Mouse (Mus musculus): ENCODE data around the gene Spsb4. TPM values are rescaled to one million over a fixed set of nuclear protein-coding genes. Genes with fewer than 3 reads are reported as not detected.

Gene Spsb4
- total and polyA plus RNA-seq, 2 experiments: 1.5 to 3.5 TPM

DNA sequence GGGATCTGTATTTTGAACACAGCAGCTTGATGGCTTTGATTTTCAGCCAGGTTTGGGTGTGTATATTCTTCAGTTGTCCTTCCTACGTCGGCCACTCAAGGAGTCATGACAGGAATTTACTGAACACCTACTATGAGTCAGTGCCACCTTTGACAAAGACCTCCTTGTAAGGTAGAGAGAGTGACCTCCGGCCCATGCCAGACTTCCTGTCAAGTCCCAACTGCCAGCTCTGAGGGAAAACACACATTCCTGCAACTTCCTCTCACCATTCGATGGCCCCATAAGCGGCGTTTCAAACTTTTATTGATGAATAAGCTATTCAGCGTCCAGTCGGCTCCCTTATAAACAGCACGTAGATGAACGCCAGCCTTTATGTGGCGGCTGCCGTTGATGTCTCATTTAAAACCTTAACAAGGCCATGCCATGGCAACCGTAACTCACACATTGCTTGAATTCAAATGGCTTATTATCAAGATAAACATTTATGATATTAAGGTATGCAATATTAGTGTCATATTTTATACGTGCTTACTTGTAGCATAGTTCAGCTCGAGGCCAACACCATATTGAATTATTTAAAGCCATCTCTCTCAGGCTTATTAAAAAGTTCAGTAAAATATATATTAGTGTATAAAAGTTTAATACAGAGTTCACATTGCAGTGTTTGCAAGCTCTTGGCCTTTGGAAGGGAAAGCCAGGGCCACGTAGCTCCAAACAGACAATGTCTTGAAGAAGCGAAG, 94.9 kb downstream of the Spsb4 start:
- no peak overlapping the region for H3K9ac ChIP-seq (ENCODE audit: low read depth, low read length)
- no peaks in the 10 kb centered on the region for H3K4me1 ChIP-seq (ENCODE audit: control insufficient read depth, insufficient read depth, low read length)
- no peak overlapping the region for H3K27ac ChIP-seq (replicated peaks; ENCODE audit: insufficient read depth, low read depth, low read length)
- no peak for TF ChIP-seq POLR2A (IDR thresholded peaks at IDR 0.05; ENCODE audit: extremely low read depth, insufficient read depth, low read length)
- TF ChIP-seq CTCF (IDR thresholded peaks at IDR 0.05; ENCODE audit: low read depth, low read length): no peak
- H3K36me3 ChIP-seq (ENCODE audit: control insufficient read depth, insufficient read depth, low read length): no peaks in the 10 kb centered on the region
- H3K4me3 ChIP-seq (ENCODE audit: insufficient read depth, low read depth, low read length): no peak overlapping the region
- H3K79me2 ChIP-seq (ENCODE audit: control insufficient read depth, insufficient read depth, low read length): no peaks in the 10 kb centered on the region
- DNase-seq (ENCODE audit: extremely low read depth, low read depth, low spot score): no peak
- 90% methylated on average over 17 of the region's 17 CpGs for WGBS
- H3K27me3 ChIP-seq (ENCODE audit: control insufficient read depth, insufficient read depth, low read length): peaks cover 3% of the 10 kb centered on the region; the same call in 1 of the 2 replicates

DNA sequence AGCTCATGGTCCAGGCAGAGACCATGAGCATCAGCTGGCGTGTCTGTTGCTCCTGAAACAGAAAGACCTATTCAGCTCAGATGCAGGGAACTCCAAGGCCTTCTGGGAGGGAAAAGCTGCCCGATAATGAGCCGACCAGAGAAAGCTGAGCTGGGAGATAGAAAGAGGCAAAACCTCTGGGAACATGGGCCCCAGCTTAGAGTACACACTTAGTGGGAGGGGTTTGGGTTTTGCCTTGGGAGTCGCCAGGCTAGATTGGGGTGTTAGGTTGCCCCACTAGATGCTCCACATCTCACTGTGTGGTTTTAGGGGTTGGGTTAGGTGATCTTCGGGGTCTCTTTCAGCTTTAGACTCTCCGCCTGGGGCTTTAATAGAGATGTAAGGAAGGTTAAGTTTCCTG, 95.5 kb downstream of the Spsb4 start:
- H3K9ac ChIP-seq (ENCODE audit: low read depth, low read length): no peak overlapping the region
- H3K4me3 ChIP-seq (ENCODE audit: insufficient read depth, low read depth, low read length): no peak overlapping the region
- 88% methylated on average over 6 of the region's 6 CpGs for WGBS
- no peaks in the 10 kb centered on the region for H3K79me2 ChIP-seq (ENCODE audit: control insufficient read depth, insufficient read depth, low read length)
- H3K27ac ChIP-seq (replicated peaks; ENCODE audit: insufficient read depth, low read depth, low read length): no peak overlapping the region
- peaks cover 3% of the 10 kb centered on the region; the same call in 1 of the 2 replicates for H3K27me3 ChIP-seq (ENCODE audit: control insufficient read depth, insufficient read depth, low read length)
- H3K36me3 ChIP-seq (ENCODE audit: control insufficient read depth, insufficient read depth, low read length): no peaks in the 10 kb centered on the region
- H3K4me1 ChIP-seq (ENCODE audit: control insufficient read depth, insufficient read depth, low read length): no peaks in the 10 kb centered on the region
- DNase-seq (ENCODE audit: extremely low read depth, low read depth, low spot score): no peak
- TF ChIP-seq CTCF (IDR thresholded peaks at IDR 0.05; ENCODE audit: low read depth, low read length) (no peak), POLR2A (IDR thresholded peaks at IDR 0.05; ENCODE audit: extremely low read depth, insufficient read depth, low read length) (no peak)

DNA sequence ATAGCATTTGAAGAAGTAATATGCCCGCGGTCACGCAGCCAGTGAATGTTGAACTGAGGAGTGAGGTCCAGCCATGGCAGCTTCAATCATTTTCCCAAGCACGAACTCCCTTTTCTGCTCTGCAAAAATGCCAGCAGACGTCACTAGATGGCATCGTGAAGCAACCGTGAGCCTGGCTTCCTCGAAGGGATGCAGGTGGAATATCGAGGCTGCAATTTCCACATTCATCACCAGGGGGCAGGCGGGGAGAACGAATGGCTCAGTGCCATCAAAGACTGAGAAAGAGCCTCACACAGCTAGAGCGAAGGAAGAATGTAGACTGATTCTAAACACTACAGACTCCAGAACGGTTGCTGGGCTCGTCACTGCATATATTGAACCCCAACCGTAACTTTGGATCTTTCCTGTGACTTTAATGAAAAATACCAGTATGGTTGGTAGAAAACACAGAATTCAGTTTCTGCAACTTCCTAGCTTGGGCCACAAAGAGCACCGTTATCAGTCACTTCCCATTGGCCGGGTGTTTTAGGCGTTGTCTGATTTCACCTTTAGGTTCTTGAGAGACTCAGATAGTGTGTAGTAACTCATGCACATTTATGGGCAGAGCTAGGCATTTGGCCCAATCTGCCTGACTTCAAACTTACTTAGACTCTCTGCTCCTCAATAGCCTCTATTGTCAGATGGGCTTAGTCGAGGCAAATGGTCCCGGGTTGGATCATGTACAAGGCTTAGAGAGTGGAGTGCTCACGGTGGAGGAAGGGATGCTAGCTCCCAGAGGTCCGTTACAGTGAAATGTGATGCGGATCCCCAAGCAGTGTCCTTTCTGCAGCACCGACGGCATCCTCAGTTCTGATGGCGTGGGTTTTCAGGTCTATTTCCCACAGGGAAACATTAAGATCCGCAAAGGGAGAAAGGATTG, 101.8 kb downstream of the Spsb4 start:
- Histone ChIP-seq H3K27ac (replicated peaks; ENCODE audit: insufficient read depth, low read depth, low read length) (no peak overlapping the region), H3K36me3 (ENCODE audit: control insufficient read depth, insufficient read depth, low read length) (no peaks in the 10 kb centered on the region), H3K4me3 (ENCODE audit: insufficient read depth, low read depth, low read length) (no peak overlapping the region), H3K27me3 (ENCODE audit: control insufficient read depth, insufficient read depth, low read length) (no peaks in the 10 kb centered on the region), H3K4me1 (ENCODE audit: control insufficient read depth, insufficient read depth, low read length) (no peaks in the 10 kb centered on the region), H3K79me2 (ENCODE audit: control insufficient read depth, insufficient read depth, low read length) (no peaks in the 10 kb centered on the region), H3K9ac (ENCODE audit: low read depth, low read length) (no peak overlapping the region)
- TF ChIP-seq CTCF (IDR thresholded peaks at IDR 0.05; ENCODE audit: low read depth, low read length) (peak; percentile 99), POLR2A (IDR thresholded peaks at IDR 0.05; ENCODE audit: extremely low read depth, insufficient read depth, low read length) (no peak)
- peak; percentile 77 for DNase-seq (ENCODE audit: extremely low read depth, low read depth, low spot score)
- WGBS: 38% methylated on average over 27 of the region's 27 CpGs

DNA sequence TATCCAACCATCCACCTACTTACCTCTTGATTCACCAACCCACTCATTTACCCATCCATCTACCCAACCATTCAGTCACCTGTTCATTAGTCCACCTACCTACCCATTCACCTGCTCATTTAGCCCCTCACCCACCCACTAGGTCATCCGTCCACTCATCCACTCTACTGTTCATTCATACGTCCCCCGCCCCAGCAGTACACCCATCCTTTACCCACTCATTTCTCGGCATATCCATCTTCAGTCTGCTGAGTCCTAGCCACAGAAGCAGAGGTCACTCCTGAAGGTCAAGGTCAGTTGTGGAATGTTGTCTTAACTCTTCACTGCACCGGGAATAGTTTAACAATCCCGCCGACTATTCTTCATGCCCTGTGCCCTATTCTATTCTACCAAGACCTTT, 102.6 kb downstream of the Spsb4 start:
- no peak for DNase-seq (ENCODE audit: extremely low read depth, low read depth, low spot score)
- Histone ChIP-seq H3K36me3 (ENCODE audit: control insufficient read depth, insufficient read depth, low read length) (no peaks in the 10 kb centered on the region), H3K4me3 (ENCODE audit: insufficient read depth, low read depth, low read length) (no peak overlapping the region), H3K9ac (ENCODE audit: low read depth, low read length) (no peak overlapping the region), H3K79me2 (ENCODE audit: control insufficient read depth, insufficient read depth, low read length) (no peaks in the 10 kb centered on the region), H3K27ac (replicated peaks; ENCODE audit: insufficient read depth, low read depth, low read length) (no peak overlapping the region), H3K27me3 (ENCODE audit: control insufficient read depth, insufficient read depth, low read length) (no peaks in the 10 kb centered on the region), H3K4me1 (ENCODE audit: control insufficient read depth, insufficient read depth, low read length) (no peaks in the 10 kb centered on the region)
- no peak for TF ChIP-seq POLR2A (IDR thresholded peaks at IDR 0.05; ENCODE audit: extremely low read depth, insufficient read depth, low read length)
- TF ChIP-seq CTCF (IDR thresholded peaks at IDR 0.05; ENCODE audit: low read depth, low read length): no peak
- WGBS: 34% methylated on average over 7 of the region's 7 CpGs

DNA sequence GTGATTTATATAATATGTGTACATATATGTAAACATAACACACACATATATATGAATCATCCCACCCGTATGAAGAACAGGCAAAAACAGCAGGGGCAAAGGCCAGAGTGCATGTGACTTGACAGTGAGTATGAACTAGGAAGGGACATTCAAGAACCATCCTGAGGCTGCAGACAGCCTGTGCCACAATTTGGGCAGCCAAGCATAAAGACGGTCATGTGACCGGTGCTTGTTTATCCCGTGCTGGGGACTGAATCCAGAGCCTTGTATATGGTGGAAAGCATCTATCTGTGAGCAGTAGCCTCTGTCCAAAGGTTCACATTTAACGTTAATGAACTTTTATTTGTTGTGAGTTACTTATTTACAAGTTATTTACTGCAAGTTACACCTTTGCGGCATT, 103.8 kb downstream of the Spsb4 start:
- H3K4me1 ChIP-seq (ENCODE audit: control insufficient read depth, insufficient read depth, low read length): no peaks in the 10 kb centered on the region
- TF ChIP-seq CTCF (IDR thresholded peaks at IDR 0.05; ENCODE audit: low read depth, low read length) (no peak), POLR2A (IDR thresholded peaks at IDR 0.05; ENCODE audit: extremely low read depth, insufficient read depth, low read length) (no peak)
- no peak overlapping the region for H3K9ac ChIP-seq (ENCODE audit: low read depth, low read length)
- 68% methylated on average over 6 of the region's 6 CpGs for WGBS
- no peak overlapping the region for H3K27ac ChIP-seq (replicated peaks; ENCODE audit: insufficient read depth, low read depth, low read length)
- no peaks in the 10 kb centered on the region for H3K79me2 ChIP-seq (ENCODE audit: control insufficient read depth, insufficient read depth, low read length)
- H3K36me3 ChIP-seq (ENCODE audit: control insufficient read depth, insufficient read depth, low read length): no peaks in the 10 kb centered on the region
- H3K4me3 ChIP-seq (ENCODE audit: insufficient read depth, low read depth, low read length): no peak overlapping the region
- no peaks in the 10 kb centered on the region for H3K27me3 ChIP-seq (ENCODE audit: control insufficient read depth, insufficient read depth, low read length)
- no peak for DNase-seq (ENCODE audit: extremely low read depth, low read depth, low spot score)
